Mouse (Mus musculus): ENCODE measurements around the gene Lyrm4.

DNA sequence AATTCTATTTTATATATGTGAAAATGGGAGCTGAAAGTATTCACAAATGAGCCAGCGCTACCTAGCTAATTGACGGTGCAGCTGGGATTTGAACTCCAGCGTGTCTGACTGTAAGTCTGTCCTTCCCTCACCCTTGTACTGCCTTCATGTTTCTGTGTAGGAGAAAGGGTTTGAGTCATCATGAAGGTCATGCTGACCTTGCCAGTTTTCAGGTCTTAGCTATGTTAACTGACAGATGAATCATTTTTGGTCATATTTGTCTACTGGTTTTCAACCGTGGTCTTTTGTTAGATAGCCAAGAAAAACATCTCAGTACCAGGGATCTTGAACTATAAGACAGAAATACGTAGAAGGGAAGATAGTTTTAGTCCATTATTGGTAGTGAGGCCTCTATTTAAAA, 14.1 kb upstream of the Lyrm4 start:
- no peak for TF ChIP-seq CTCF (IDR thresholded peaks at IDR 0.05; ENCODE audit: extremely low read depth, insufficient read length, insufficient replicate concordance, low read depth, low read length)
- no peak for TF ChIP-seq POLR2A (IDR thresholded peaks at IDR 0.05; ENCODE audit: low read depth, low read length)
